Comparison of ENCODE assay signal across 8 mouse cellular contexts in the genomic region with DNA sequence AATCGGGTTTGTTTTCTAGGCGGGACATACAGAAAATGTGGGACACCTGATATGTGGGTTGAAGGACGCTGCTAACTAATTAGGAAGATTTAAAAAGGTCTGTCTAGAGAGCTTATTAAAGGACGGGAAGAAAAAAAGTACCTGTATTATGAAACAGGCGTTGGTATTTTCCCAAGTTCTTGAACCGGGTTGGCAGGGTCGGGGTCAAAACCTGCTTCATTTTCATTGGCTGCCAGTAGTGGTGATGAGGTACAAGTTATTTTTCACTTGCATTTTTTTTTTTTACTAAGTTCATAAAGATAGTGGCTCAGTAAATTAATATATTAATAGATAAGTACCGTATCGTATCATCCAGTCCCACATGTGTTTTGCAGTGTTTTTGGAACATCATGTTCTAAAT. TPM values are rescaled to one million over a fixed set of nuclear protein-coding genes. Genes with fewer than 3 reads are reported as not detected.
DNase-seq lines count a peak whose midpoint lies in the region; ATAC-seq and TF ChIP-seq lines count a peak whose summit lies in the region.

No protein-coding gene starts in this region.

- ATAC-seq in hindbrain, embryonic 14.5 days (ENCODE audit: low FRiP score): no peak
- ATAC-seq in liver, embryonic 15.5 days (ENCODE audit: insufficient read depth): no peak

- peak; percentile 65 for DNase-seq in heart, adult 11 months
- DNase-seq in heart, postnatal 10 days: no peak
- no peak for DNase-seq in MEL (ENCODE audit: low read depth, low spot score)
- no peak for DNase-seq in hindbrain, embryonic 14.5 days (ENCODE audit: low spot score)
- DNase-seq in urinary bladder, postnatal 14 days (ENCODE audit: low spot score): no peak
- no peak for DNase-seq in left cerebral cortex, adult 18-20 months (ENCODE audit: low spot score in 2 of 2)
- DNase-seq in layer of hippocampus, adult 9-10 months (ENCODE audit: low spot score): no peak

- no peak for TF ChIP-seq CTCF in MEL (IDR thresholded peaks at IDR 0.05 in 2 of 3, conservative IDR thresholded peaks at IDR 0.05 in 1 of 3; ENCODE audit: control insufficient read depth in 1 of 3, insufficient read depth in 1 of 3, low read depth in 2 of 3, low read length in 3 of 3, poor library complexity in 1 of 3, severe bottlenecking in 1 of 3)

- peak overlapping the region; percentile 74 to 95 for H3K4me3 ChIP-seq in MEL (ENCODE audit: control insufficient read depth in 1 of 2, insufficient read depth in 1 of 2, low read depth in 2 of 2, low read length in 2 of 2)
- H3K4me3 ChIP-seq in hindbrain, embryonic 14.5 days (replicated peaks; ENCODE audit: low read length): peak overlapping the region; percentile 73
- peak overlapping the region; percentile 63 for H3K4me3 ChIP-seq in liver, embryonic 15.5 days (replicated peaks)

- H3K4me1 ChIP-seq in MEL (ENCODE audit: control insufficient read depth in 1 of 2, insufficient read depth in 2 of 2, low read length in 2 of 2): peaks cover 12 to 18% of the 10 kb centered on the region in 2 experiments
- peaks cover 25% of the 10 kb centered on the region for H3K4me1 ChIP-seq in hindbrain, embryonic 14.5 days (replicated peaks; ENCODE audit: control insufficient read depth, insufficient read depth, low read length)
- peaks cover 26% of the 10 kb centered on the region for H3K4me1 ChIP-seq in liver, embryonic 15.5 days (replicated peaks)

- TF ChIP-seq EP300 in MEL (IDR thresholded peaks at IDR 0.05; ENCODE audit: low read depth in 1 of 2, low read length in 2 of 2): no peak; a peak in 1 of 4 replicates

- peak overlapping the region; percentile 73 for H3K9ac ChIP-seq in MEL (ENCODE audit: control insufficient read depth, low read depth, low read length, poor library complexity, severe bottlenecking)
- peak overlapping the region; percentile 64 for H3K9ac ChIP-seq in hindbrain, embryonic 14.5 days
- H3K9ac ChIP-seq in liver, embryonic 15.5 days: no peak overlapping the region

- intact Hi-C loops in heart, postnatal 10 days (cut with DNase I): no loop called here

- no peak overlapping the region for H3K27ac ChIP-seq in MEL (ENCODE audit: control insufficient read depth, low read depth, low read length)
- H3K27ac ChIP-seq in hindbrain, embryonic 14.5 days: no peak overlapping the region
- no peak overlapping the region for H3K27ac ChIP-seq in liver, embryonic 15.5 days (replicated peaks)

- no peaks in the 10 kb centered on the region for H3K27me3 ChIP-seq in MEL (ENCODE audit: control insufficient read depth in 1 of 2, insufficient read depth in 2 of 2, low read length in 2 of 2)
- 0 out of 2 replicates have a peak, but pooled peaks cover 6% of the 10 kb centered on the region for H3K27me3 ChIP-seq in hindbrain, embryonic 14.5 days (ENCODE audit: control insufficient read depth, insufficient read depth, low read length)
- H3K27me3 ChIP-seq in liver, embryonic 15.5 days: peaks cover 48% of the 10 kb centered on the region

- TF ChIP-seq RAD21 in MEL (IDR thresholded peaks at IDR 0.05; ENCODE audit: low read depth, low read length): no peak

- peaks cover 0 to 20% of the 10 kb centered on the region in 2 experiments; a peak in 2 of 4 replicates for H3K36me3 ChIP-seq in MEL (ENCODE audit: control insufficient read depth in 1 of 2, insufficient read depth in 2 of 2, low read length in 2 of 2)
- no peaks in the 10 kb centered on the region for H3K36me3 ChIP-seq in hindbrain, embryonic 14.5 days (replicated peaks; ENCODE audit: control insufficient read depth, insufficient read depth)
- no peaks in the 10 kb centered on the region for H3K36me3 ChIP-seq in liver, embryonic 15.5 days (replicated peaks)

- 17% methylated on average over 9 of the region's 9 CpGs for WGBS in hindbrain, embryonic 14.5 days
- WGBS in liver, embryonic 15.5 days (ENCODE audit: insufficient replicate concordance): 18% methylated on average over 9 of the region's 9 CpGs

- no peaks in the 10 kb centered on the region for H3K9me3 ChIP-seq in MEL (replicated peaks; ENCODE audit: insufficient read depth, low read length)
- H3K9me3 ChIP-seq in hindbrain, embryonic 14.5 days (ENCODE audit: control insufficient read depth, low read length): no peaks in the 10 kb centered on the region
- H3K9me3 ChIP-seq in liver, embryonic 15.5 days (replicated peaks): no peaks in the 10 kb centered on the region

- peak overlapping the region; percentile 97 for H3K4me2 ChIP-seq in hindbrain, embryonic 14.5 days (replicated peaks)
- H3K4me2 ChIP-seq in liver, embryonic 15.5 days: peak overlapping the region; percentile 96

- peaks cover 3% of the 10 kb centered on the region; the same call in 1 of the 2 replicates for H3K79me2 ChIP-seq in MEL (ENCODE audit: control insufficient read depth, insufficient read depth, low read length, poor library complexity)

- no peak for TF ChIP-seq POLR2A in MEL (IDR thresholded peaks at IDR 0.05; ENCODE audit: control insufficient read depth in 1 of 2, insufficient read depth in 1 of 2, low read depth in 1 of 2, low read length in 2 of 2, poor library complexity in 1 of 2)

TF ChIP-seq in MEL, 35 proteins besides CTCF, POLR2A, EP300 and RAD21:
- TF ChIP-seq SIN3A (IDR thresholded peaks at IDR 0.05; ENCODE audit: low read length) (no peak; the same call in 1 of the 2 replicates), NRF1 (IDR thresholded peaks at IDR 0.05; ENCODE audit: insufficient read depth, low read depth, low read length, poor library complexity, severe bottlenecking) (no peak), MEF2A (IDR thresholded peaks at IDR 0.05; ENCODE audit: extremely low read depth, insufficient replicate concordance, low read depth, low read length, poor library complexity, severe bottlenecking) (no peak), TCF12 (IDR thresholded peaks at IDR 0.05; ENCODE audit: low read depth, low read length) (no peak), HCFC1 (IDR thresholded peaks at IDR 0.05; ENCODE audit: low read depth, low read length) (no peak), ZNF384 (IDR thresholded peaks at IDR 0.05; ENCODE audit: low read depth, low read length) (peak; percentile 80), SMC3 (IDR thresholded peaks at IDR 0.05; ENCODE audit: low read depth, low read length) (no peak), USF1 (IDR thresholded peaks at IDR 0.05; ENCODE audit: low read depth, low read length) (no peak)

RNA-seq across cellular contexts. Expression of a gene that starts 1.3 kb away (rescaled TPM):
- total RNA-seq in heart, postnatal 10 days (2021): 1 to 10 TPM; 9.8 TPM
- 15.1 and 18.4 TPM in 2 replicates for total RNA-seq in MEL (2012; rRNA removed)
- 10 to 100 TPM; 15.5 to 43.6 TPM for polyA plus RNA-seq in MEL (2012; ENCODE audit: insufficient read depth in 1 of 2, insufficient read length in 2 of 2, low read depth in 1 of 2, low replicate concordance in 2 of 2, missing spikeins in 1 of 2)
- 6.8 and 7.8 TPM in 2 replicates for polyA plus RNA-seq in hindbrain, embryonic 14.5 days (2014; fragmentation: Nextera tagmentation; extraction: Ambion mirVana)
- 0.55 and 0.76 TPM in 2 replicates for polyA plus RNA-seq in liver, embryonic 15.5 days (2015; fragmentation: Nextera tagmentation; extraction: Ambion mirVana)
- total RNA-seq in left cerebral cortex, adult 18-20 months (2021): 10 to 100 TPM; 10.4 to 10.5 TPM
